Mouse (Mus musculus) forebrain, embryonic 10.5 days (tissue): ENCODE results near the gene Dcaf8. TPM values are rescaled to one million over a fixed set of nuclear protein-coding genes. Genes with fewer than 3 reads are reported as not detected.

Experiments
- DNase-seq: peaks from one replicate; pipeline ENCODE4 v3.0.0-alpha.2; 2017; ENCODE audit warnings: low spot score; ENCODE audit errors: extremely low spot score
- H3K27ac ChIP-seq: fragments of 300-500 bp; sonication (generic); 2 replicates; pipeline ENCODE4 v1.5.1; 2016; ENCODE audit warnings: mild to moderate bottlenecking
- H3K27me3 ChIP-seq: fragments of 300-500 bp; sonication (generic); 2 replicates; pipeline ENCODE4 v1.6.1; 2016; ENCODE audit warnings: mild to moderate bottlenecking; ENCODE audit not compliant: poor library complexity, severe bottlenecking
- H3K36me3 ChIP-seq: fragments of 300-500 bp; sonication (generic); replicated peaks from 2 replicates; pipeline ENCODE4 v1.6.1; 2016; ENCODE audit warnings: mild to moderate bottlenecking, moderate library complexity
- H3K4me1 ChIP-seq: fragments of 300-500 bp; sonication (generic); 2 replicates; pipeline ENCODE4 v1.6.1; 2016
- H3K4me3 ChIP-seq: fragments of 300-500 bp; sonication (generic); 2 replicates; pipeline ENCODE4 v1.5.1; 2016; ENCODE audit warnings: mild to moderate bottlenecking, moderate library complexity
- H3K9me3 ChIP-seq: fragments of 300-500 bp; sonication (generic); 2 replicates; pipeline ENCODE4 v1.6.1; 2016; ENCODE audit warnings: mild to moderate bottlenecking, moderate library complexity
- WGBS: fragments of 180-500 bp; shearing (Covaris S2); methylation state at CpG from one replicate; pipeline ENCODE4 v1.1.7; 2016; 5-methylcytosine and 5-hydroxymethylcytosine counted together
- polyA plus RNA-seq: library from polyadenylated mRNA; unstranded; fragments of >200 nt; fragmentation: Nextera tagmentation; extraction: Ambion mirVana; gene quantifications from 2 replicates; pipeline ENCODE4 v1.2.1, GENCODE M21; 2016

The Dcaf8 gene
- polyA plus RNA-seq, 1 experiment from 2014 or later, result 138 TPM

- Histone ChIP-seq H3K4me3 (no peak overlapping the region), H3K36me3 (peaks cover 71% of the 10 kb centered on the region), H3K27ac (no peak overlapping the region), H3K9me3 (no peaks in the 10 kb centered on the region), H3K27me3 (no peaks in the 10 kb centered on the region), H3K4me1 (no peaks in the 10 kb centered on the region)
- WGBS, result 96% methylated on average over 3 of the region's 3 CpGs
- no peak for DNase-seq
Observed at GRCm38 (mm10) chr1:172155518-172155917, 7.6 kb downstream of the Dcaf8 start.

- no peaks in the 10 kb centered on the region for H3K27me3 ChIP-seq
- H3K4me1 ChIP-seq, result peaks cover 11% of the 10 kb centered on the region
- H3K27ac ChIP-seq, result no peak overlapping the region
- WGBS, result 92% methylated on average over 4 of the region's 4 CpGs
- DNase-seq, result no peak
- H3K4me3 ChIP-seq, result no peak overlapping the region
- peaks cover 32% of the 10 kb centered on the region for H3K36me3 ChIP-seq
- no peaks in the 10 kb centered on the region for H3K9me3 ChIP-seq
Observed at GRCm38 (mm10) chr1:172159970-172160369, 12.1 kb downstream of the Dcaf8 start.

- Histone ChIP-seq H3K27ac (no peak overlapping the region), H3K4me1 (peaks cover 11% of the 10 kb centered on the region), H3K36me3 (peaks cover 32% of the 10 kb centered on the region), H3K4me3 (no peak overlapping the region), H3K9me3 (no peaks in the 10 kb centered on the region), H3K27me3 (no peaks in the 10 kb centered on the region)
- no peak for DNase-seq
Observed at GRCm38 (mm10) chr1:172160508-172160907, 12.6 kb downstream of the Dcaf8 start.

GRCm38 (mm10) chr1:172162009-172162408 is 14.1 kb downstream of the Dcaf8 start:
- Histone ChIP-seq H3K27me3 (no peaks in the 10 kb centered on the region), H3K9me3 (no peaks in the 10 kb centered on the region), H3K4me1 (peaks cover 11% of the 10 kb centered on the region), H3K4me3 (no peak overlapping the region), H3K36me3 (peaks cover 32% of the 10 kb centered on the region), H3K27ac (no peak overlapping the region)
- DNase-seq, result no peak
- WGBS, result 90% methylated on average over 1 of the region's 1 CpGs

GRCm38 (mm10) chr1:172162959-172163358 is 15.1 kb downstream of the Dcaf8 start:
- Histone ChIP-seq H3K4me1 (peaks cover 16% of the 10 kb centered on the region), H3K9me3 (no peaks in the 10 kb centered on the region), H3K27ac (no peak overlapping the region), H3K4me3 (no peak overlapping the region), H3K27me3 (no peaks in the 10 kb centered on the region), H3K36me3 (peaks cover 38% of the 10 kb centered on the region)
- WGBS, result 91% methylated on average over 6 of the region's 6 CpGs
- DNase-seq, result no peak

- Histone ChIP-seq H3K4me3 (no peak overlapping the region), H3K9me3 (peaks cover 7% of the 10 kb centered on the region; the same call in 1 of the 2 replicates), H3K4me1 (peaks cover 19% of the 10 kb centered on the region), H3K27ac (no peak overlapping the region), H3K36me3 (peaks cover 85% of the 10 kb centered on the region), H3K27me3 (no peaks in the 10 kb centered on the region)
- DNase-seq, result no peak
- 84% methylated on average over 5 of the region's 5 CpGs for WGBS
Observed at GRCm38 (mm10) chr1:172167911-172168310, 20.0 kb downstream of the Dcaf8 start.

GRCm38 (mm10) chr1:172169809-172170208 is 21.9 kb downstream of the Dcaf8 start:
- 94% methylated on average over 5 of the region's 5 CpGs for WGBS
- Histone ChIP-seq H3K9me3 (peaks cover 7% of the 10 kb centered on the region; the same call in 1 of the 2 replicates), H3K4me3 (no peak overlapping the region), H3K27ac (no peak overlapping the region), H3K36me3 (peaks cover 100% of the 10 kb centered on the region), H3K27me3 (no peaks in the 10 kb centered on the region), H3K4me1 (peaks cover 9% of the 10 kb centered on the region)
- DNase-seq, result no peak

GRCm38 (mm10) chr1:172172381-172172780 is 24.5 kb downstream of the Dcaf8 start:
- Histone ChIP-seq H3K27me3 (no peaks in the 10 kb centered on the region), H3K36me3 (peaks cover 98% of the 10 kb centered on the region), H3K9me3 (peaks cover 7% of the 10 kb centered on the region; the same call in 1 of the 2 replicates), H3K4me1 (peaks cover 7% of the 10 kb centered on the region; the same call in 1 of the 2 replicates), H3K4me3 (no peak overlapping the region), H3K27ac (no peak overlapping the region)
- no peak for DNase-seq
- WGBS, result 95% methylated on average over 21 of the region's 21 CpGs

GRCm38 (mm10) chr1:172173181-172173580 is 25.3 kb downstream of the Dcaf8 start:
- 89% methylated on average over 5 of the region's 5 CpGs for WGBS
- DNase-seq, result no peak
- Histone ChIP-seq H3K27ac (no peak overlapping the region), H3K4me1 (peaks cover under 1% of the 10 kb centered on the region; the same call in 1 of the 2 replicates), H3K9me3 (peaks cover 7% of the 10 kb centered on the region; the same call in 1 of the 2 replicates), H3K4me3 (no peak overlapping the region), H3K27me3 (no peaks in the 10 kb centered on the region), H3K36me3 (peaks cover 98% of the 10 kb centered on the region)

- DNase-seq, result no peak
- no peaks in the 10 kb centered on the region for H3K9me3 ChIP-seq
- H3K4me1 ChIP-seq, result no peaks in the 10 kb centered on the region
- peaks cover 97% of the 10 kb centered on the region for H3K36me3 ChIP-seq
- no peak overlapping the region for H3K27ac ChIP-seq
- no peak overlapping the region for H3K4me3 ChIP-seq
- no peaks in the 10 kb centered on the region for H3K27me3 ChIP-seq
- 92% methylated on average over 7 of the region's 7 CpGs for WGBS
Observed at GRCm38 (mm10) chr1:172177791-172178190, 29.9 kb downstream of the Dcaf8 start.

GRCm38 (mm10) chr1:172179102-172179501 is 31.2 kb downstream of the Dcaf8 start:
- no peaks in the 10 kb centered on the region for H3K4me1 ChIP-seq
- peaks cover 96% of the 10 kb centered on the region for H3K36me3 ChIP-seq
- H3K9me3 ChIP-seq, result no peaks in the 10 kb centered on the region
- H3K27me3 ChIP-seq, result no peaks in the 10 kb centered on the region
- WGBS, result 91% methylated on average over 7 of the region's 7 CpGs
- no peak for DNase-seq
- no peak overlapping the region for H3K4me3 ChIP-seq
- no peak overlapping the region for H3K27ac ChIP-seq

GRCm38 (mm10) chr1:172180881-172181280 is 33.0 kb downstream of the Dcaf8 start:
- Histone ChIP-seq H3K4me3 (no peak overlapping the region), H3K27ac (no peak overlapping the region), H3K4me1 (no peaks in the 10 kb centered on the region), H3K36me3 (peaks cover 93% of the 10 kb centered on the region), H3K27me3 (no peaks in the 10 kb centered on the region), H3K9me3 (no peaks in the 10 kb centered on the region)
- 89% methylated on average over 4 of the region's 4 CpGs for WGBS
- no peak for DNase-seq

- no peak for DNase-seq
- H3K9me3 ChIP-seq, result no peaks in the 10 kb centered on the region
Observed at GRCm38 (mm10) chr1:172181777-172182176, 33.9 kb downstream of the Dcaf8 start.

GRCm38 (mm10) chr1:172183056-172183455 is 35.2 kb downstream of the Dcaf8 start:
- no peaks in the 10 kb centered on the region for H3K9me3 ChIP-seq
- no peak overlapping the region for H3K27ac ChIP-seq
- H3K4me3 ChIP-seq, result no peak overlapping the region
- DNase-seq, result no peak
- H3K27me3 ChIP-seq, result no peaks in the 10 kb centered on the region
- WGBS, result 99% methylated on average over 6 of the region's 6 CpGs
- no peaks in the 10 kb centered on the region for H3K4me1 ChIP-seq
- H3K36me3 ChIP-seq, result peaks cover 94% of the 10 kb centered on the region

More at GRCm38 (mm10) chr1:172181777-172182176, 33.9 kb downstream of the Dcaf8 start:
- no peak overlapping the region for H3K27ac ChIP-seq
- H3K27me3 ChIP-seq, result no peaks in the 10 kb centered on the region
- H3K4me1 ChIP-seq, result no peaks in the 10 kb centered on the region
- no peak overlapping the region for H3K4me3 ChIP-seq
- WGBS, result 91% methylated on average over 3 of the region's 3 CpGs
- peaks cover 93% of the 10 kb centered on the region for H3K36me3 ChIP-seq
